Mouse (Mus musculus) kidney, postnatal 0 days (tissue): ENCODE measurements at regions not wholly inside any gene's neighbourhood (a gene's known extent, or its start where the extent isn't known, plus 50 kb on each side); places are given as distances from the start of the nearest gene placed in this dataset.

ENCODE experiments used
- ATAC-seq: fragments of 200-750 bp; cut with Nextera tagmentation; replicated peaks from 2 replicates; pipeline ENCODE4 v1.8.0; 2017; ENCODE audit warnings: low read depth, moderate number of reproducible peaks, moderate TSS enrichment, moderate library complexity; ENCODE audit not compliant: low FRiP score
- DNase-seq: peaks from one replicate; pipeline ENCODE4 v3.0.0-alpha.2; 2016; ENCODE audit warnings: low spot score
- H3K27ac ChIP-seq: fragments of 300-500 bp; sonication (generic); 2 replicates; pipeline ENCODE4 v1.5.1; 2014; ENCODE audit warnings: mild to moderate bottlenecking
- H3K27me3 ChIP-seq: fragments of 300-500 bp; sonication (generic); 2 replicates; pipeline ENCODE4 v1.6.1; 2014; ENCODE audit warnings: low read length, mixed read lengths; ENCODE audit not compliant: insufficient read depth
- H3K36me3 ChIP-seq: fragments of 300-500 bp; sonication (generic); 2 replicates; pipeline ENCODE4 v1.6.1; 2014; ENCODE audit warnings: low read length, mixed read lengths; ENCODE audit not compliant: insufficient read depth
- H3K4me1 ChIP-seq: fragments of 300-500 bp; sonication (generic); replicated peaks from 2 replicates; pipeline ENCODE4 v1.6.1; 2014; ENCODE audit warnings: antibody characterized with exemption, low read length, mixed read lengths; ENCODE audit not compliant: insufficient read depth
- H3K4me2 ChIP-seq: fragments of 300-500 bp; sonication (generic); 2 replicates; pipeline ENCODE4 v1.6.1; 2014; ENCODE audit warnings: mild to moderate bottlenecking, low read length, moderate library complexity, mixed read lengths
- H3K4me3 ChIP-seq: fragments of 300-500 bp; sonication (generic); replicated peaks from 2 replicates; pipeline ENCODE4 v1.5.1; 2014; ENCODE audit warnings: low read depth, low read length
- H3K9ac ChIP-seq: fragments of 300-500 bp; sonication (generic); 2 replicates; pipeline ENCODE4 v1.6.1; 2014; ENCODE audit warnings: low read depth, low read length
- H3K9me3 ChIP-seq: fragments of 300-500 bp; sonication (generic); replicated peaks from 2 replicates; pipeline ENCODE4 v1.6.1; 2016; ENCODE audit warnings: low read length, inconsistent platforms, mixed read lengths
- CTCF ChIP-seq: IDR thresholded peaks from 2 replicates; pipeline ENCODE4 v1.5.1; 2016; ENCODE audit warnings: antibody characterized with exemption, low read depth, mild to moderate bottlenecking, moderate library complexity
- WGBS: fragments of 180-500 bp; shearing (Covaris S2); extraction: QIAGEN DNeasy Blood & Tissue Kit; methylation state at CpG from one replicate; pipeline ENCODE4 v1.1.7; 2014; 5-methylcytosine and 5-hydroxymethylcytosine counted together

DNA sequence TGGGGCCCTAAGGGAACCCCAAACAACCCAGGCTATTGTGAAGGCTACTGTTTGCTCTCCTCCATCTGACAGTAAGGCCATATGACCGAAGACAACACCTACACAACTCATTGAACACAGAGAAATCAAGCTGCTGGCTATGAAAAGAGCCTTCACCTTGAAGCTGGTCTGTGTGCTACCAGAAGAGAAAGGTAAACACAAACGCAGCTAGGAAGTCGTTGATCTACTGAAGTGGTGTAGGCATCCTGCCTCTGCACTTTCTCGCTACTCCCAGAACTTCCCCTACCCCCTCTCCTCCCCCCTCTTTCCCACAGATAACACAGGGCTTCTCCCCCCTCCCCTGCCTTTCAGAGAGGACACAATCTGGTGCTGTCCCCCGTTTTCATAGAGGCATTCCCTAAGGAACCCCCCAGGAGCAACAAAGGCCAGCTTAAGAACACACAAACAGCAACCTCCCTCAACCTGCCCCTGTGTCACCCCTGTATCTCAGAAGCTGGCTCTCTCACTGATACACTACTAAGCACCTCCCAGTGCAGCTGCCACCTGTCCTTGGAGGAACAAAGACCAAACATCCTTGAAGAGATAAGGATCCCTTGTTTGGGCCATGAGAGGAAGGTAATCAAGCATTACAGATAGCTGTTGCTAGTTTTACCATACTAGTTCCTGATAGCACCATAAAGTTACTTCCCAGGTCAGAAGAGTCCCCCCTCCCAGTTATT is 368.2 kb upstream of the Pkdcc start:
- TF ChIP-seq CTCF = no peak
- Histone ChIP-seq H3K9me3 (no peaks in the 10 kb centered on the region), H3K36me3 (no peaks in the 10 kb centered on the region), H3K27ac (no peak overlapping the region), H3K4me3 (no peak overlapping the region), H3K4me1 (no peaks in the 10 kb centered on the region), H3K27me3 (no peaks in the 10 kb centered on the region), H3K9ac (no peak overlapping the region), H3K4me2 (no peak overlapping the region)
- 62% methylated on average over 5 of the region's 5 CpGs for WGBS
- ATAC-seq (no peak), DNase-seq (no peak)

DNA sequence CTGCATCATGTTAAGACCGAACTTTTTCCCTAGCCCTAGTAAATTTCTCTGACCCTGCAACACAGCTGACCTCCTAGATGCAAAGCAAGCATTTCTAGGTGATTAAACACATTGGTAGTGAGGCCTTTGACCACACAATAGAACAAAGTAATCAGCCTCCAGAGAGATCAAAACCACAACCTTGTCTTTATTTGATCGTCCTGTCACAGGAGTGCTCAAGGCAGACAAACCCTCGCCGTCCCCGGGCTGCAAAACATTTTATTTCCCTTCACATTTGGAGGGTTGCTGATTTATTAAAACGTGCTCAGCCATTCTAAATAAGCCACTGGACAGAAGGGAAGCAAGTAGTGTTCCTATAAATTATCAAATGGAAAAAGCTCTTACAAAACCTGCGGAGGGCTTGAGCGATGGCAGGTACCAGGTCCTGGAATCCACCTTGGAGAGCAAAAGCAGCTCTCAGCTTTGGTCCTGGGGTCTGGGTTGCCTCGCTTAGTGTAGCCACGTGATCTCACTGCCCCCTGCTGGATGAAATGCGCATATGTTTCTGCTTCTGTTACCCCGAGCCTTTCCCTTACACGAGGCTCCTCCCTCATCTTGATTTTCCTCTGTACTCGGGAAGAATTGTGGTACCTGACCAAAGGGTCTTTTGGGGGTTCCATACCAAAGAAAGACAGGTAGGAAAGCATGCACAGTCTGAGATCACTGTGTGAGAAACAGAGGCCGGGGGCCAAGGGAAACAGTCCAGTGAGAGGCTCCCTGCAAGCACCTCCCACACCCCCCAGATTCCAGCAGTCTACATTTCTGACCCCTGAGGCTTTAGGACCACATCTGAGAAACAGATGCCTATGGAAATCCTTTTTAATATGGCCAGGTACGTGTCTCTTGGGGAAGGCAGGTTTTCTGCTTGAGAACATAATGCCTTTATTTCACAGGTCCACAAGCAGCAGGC is 357.6 kb upstream of the Pkdcc start:
- Histone ChIP-seq H3K9me3 (no peaks in the 10 kb centered on the region), H3K4me3 (peak overlapping the region; percentile 11; the same call in 1 of the 2 replicates), H3K4me2 (peak overlapping the region; percentile 56), H3K9ac (no peak overlapping the region), H3K27ac (no peak overlapping the region), H3K4me1 (no peaks in the 10 kb centered on the region), H3K36me3 (no peaks in the 10 kb centered on the region), H3K27me3 (no peaks in the 10 kb centered on the region)
- WGBS = 7% methylated on average over 16 of the region's 16 CpGs
- TF ChIP-seq CTCF = peak; percentile 98
- peak; percentile 94 for ATAC-seq
- peak; percentile 93 for DNase-seq

DNA sequence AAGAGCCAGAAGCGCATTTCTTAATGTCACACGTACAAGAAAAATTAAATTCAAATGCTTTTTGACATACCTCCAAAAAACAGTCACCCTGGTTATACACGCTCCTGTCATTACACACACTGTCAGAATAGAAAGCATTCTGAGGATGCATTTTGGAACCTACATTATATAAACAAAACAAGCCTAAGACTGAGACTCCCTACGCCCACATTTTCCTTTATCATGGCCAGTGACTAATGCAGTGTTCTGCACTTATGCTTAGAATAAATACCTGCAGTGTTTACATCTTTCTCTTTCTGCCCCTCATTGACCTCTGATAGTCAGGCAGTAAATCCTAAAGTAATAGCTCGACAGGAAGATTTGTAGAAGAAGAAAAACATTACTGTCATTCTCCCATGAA is 354.7 kb upstream of the Pkdcc start:
- Histone ChIP-seq H3K36me3 (no peaks in the 10 kb centered on the region), H3K27me3 (no peaks in the 10 kb centered on the region), H3K4me2 (no peak overlapping the region), H3K4me1 (no peaks in the 10 kb centered on the region), H3K9ac (no peak overlapping the region), H3K4me3 (no peak overlapping the region), H3K27ac (no peak overlapping the region), H3K9me3 (no peaks in the 10 kb centered on the region)
- no peak for ATAC-seq
- DNase-seq = no peak
- no peak for TF ChIP-seq CTCF
- 64% methylated on average over 5 of the region's 5 CpGs for WGBS

DNA sequence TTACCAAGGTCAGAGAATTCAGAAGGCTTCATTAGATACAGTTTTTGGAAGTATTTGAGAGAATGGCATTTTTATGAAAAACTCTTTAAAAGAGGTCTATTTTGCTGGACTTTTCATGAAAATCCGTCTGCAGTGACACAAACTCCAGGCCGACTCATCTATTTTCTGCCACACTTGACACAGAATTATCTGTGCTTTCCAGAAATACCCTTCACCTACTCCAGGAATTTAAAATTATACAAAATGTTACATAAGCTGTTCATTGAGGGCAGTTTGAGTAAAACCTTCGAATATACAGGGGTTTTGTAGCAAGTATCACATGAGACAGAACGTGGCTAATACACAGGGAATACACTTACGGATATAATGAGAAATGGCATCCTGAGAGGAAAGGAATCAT is 354.1 kb upstream of the Pkdcc start:
- no peak for DNase-seq
- H3K36me3 ChIP-seq = no peaks in the 10 kb centered on the region

DNA sequence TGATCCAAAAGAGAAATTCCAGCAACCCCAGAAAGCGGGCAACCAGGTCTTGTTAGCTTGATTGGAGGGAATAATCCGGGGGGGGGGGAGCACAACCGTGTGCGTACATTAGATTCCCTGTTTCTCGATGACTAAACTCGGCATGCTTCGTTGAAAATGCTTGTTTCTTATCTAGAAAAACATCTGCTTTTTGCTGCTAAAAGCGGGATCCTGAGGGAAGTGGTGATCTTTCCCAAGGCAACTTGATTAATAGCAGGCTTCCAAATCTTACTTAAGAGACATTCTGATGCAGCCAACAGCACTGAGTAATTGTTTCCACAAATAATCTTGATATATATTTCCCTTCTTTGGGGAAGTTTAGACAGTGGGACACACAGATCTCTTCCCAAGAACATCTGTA is 338.0 kb upstream of the Pkdcc start:
- no peak overlapping the region for H3K4me3 ChIP-seq
- no peaks in the 10 kb centered on the region for H3K4me1 ChIP-seq
- H3K9ac ChIP-seq = no peak overlapping the region
- no peak for ATAC-seq
- TF ChIP-seq CTCF = no peak
- WGBS = 46% methylated on average over 8 of the region's 8 CpGs
- no peak overlapping the region for H3K4me2 ChIP-seq
- H3K9me3 ChIP-seq = no peaks in the 10 kb centered on the region
- no peaks in the 10 kb centered on the region for H3K27me3 ChIP-seq
- H3K36me3 ChIP-seq = no peaks in the 10 kb centered on the region
- DNase-seq = peak; percentile 67
- 0 out of 2 replicates have a peak overlapping the region, but pooled peaks have one; percentile 20 for H3K27ac ChIP-seq

More for the DNA sequence above, 354.1 kb upstream of the Pkdcc start:
- Histone ChIP-seq H3K4me3 (no peak overlapping the region), H3K4me2 (no peak overlapping the region), H3K9ac (no peak overlapping the region), H3K27me3 (no peaks in the 10 kb centered on the region), H3K27ac (no peak overlapping the region), H3K9me3 (no peaks in the 10 kb centered on the region), H3K4me1 (no peaks in the 10 kb centered on the region)
- 89% methylated on average over 5 of the region's 5 CpGs for WGBS
- TF ChIP-seq CTCF = no peak
- no peak for ATAC-seq

DNA sequence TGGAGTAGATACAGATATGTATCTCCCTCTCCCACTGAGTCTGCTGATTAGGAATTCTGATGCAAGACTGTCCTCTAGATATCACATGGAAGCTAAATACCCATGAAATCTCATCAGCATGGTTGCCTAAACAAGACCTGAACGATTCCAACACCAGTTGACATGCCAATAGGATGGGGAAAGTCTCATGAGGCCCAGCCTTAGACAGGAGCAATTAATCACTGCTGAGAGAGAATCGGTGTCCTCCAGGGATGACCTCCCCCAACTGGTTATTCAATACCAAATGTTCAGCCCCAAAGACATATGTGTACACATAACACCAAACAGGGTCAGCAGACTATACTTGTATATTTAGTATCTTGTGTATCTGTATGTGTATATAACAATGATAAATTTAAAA is 314.5 kb upstream of the Pkdcc start:
- Histone ChIP-seq H3K9ac (no peak overlapping the region), H3K9me3 (no peaks in the 10 kb centered on the region), H3K4me2 (no peak overlapping the region), H3K4me1 (no peaks in the 10 kb centered on the region), H3K4me3 (no peak overlapping the region), H3K27ac (no peak overlapping the region), H3K27me3 (no peaks in the 10 kb centered on the region), H3K36me3 (no peaks in the 10 kb centered on the region)
- DNase-seq (peak; percentile 11), ATAC-seq (no peak)
- no peak for TF ChIP-seq CTCF
- WGBS = 25% methylated on average over 2 of the region's 2 CpGs
